Mouse (Mus musculus) cerebellum, adult 2 months (tissue): ENCODE measurements around the gene Arhgap42.

ENCODE experiments used
- CTCF ChIP-seq: fragments of 200-500 bp; IDR thresholded peaks from 2 replicates; pipeline ENCODE4 v1.5.1; 2011; ENCODE audit warnings: low read depth, mild to moderate bottlenecking, control low read depth, low read length, moderate library complexity, borderline replicate concordance; ENCODE audit not compliant: insufficient read depth
- POLR2A ChIP-seq: fragments of 200-500 bp; IDR thresholded peaks from 2 replicates; pipeline ENCODE4 v1.6.1; 2011; ENCODE audit warnings: low read length, control low read depth, borderline replicate concordance; ENCODE audit not compliant: insufficient read depth

GRCm38 (mm10) chr9:9174206-9174605 is 64.7 kb downstream of the Arhgap42 start:
- TF ChIP-seq POLR2A (no peak), CTCF (no peak)
